Mouse (Mus musculus) lung, adult 2 months (tissue): ENCODE data around the gene Ccdc152.

Experiments
- CTCF ChIP-seq: fragments of 200-500 bp; IDR thresholded peaks from 2 replicates; pipeline ENCODE4 v1.5.1; 2011; ENCODE audit warnings: mild to moderate bottlenecking, low read length, control low read depth; ENCODE audit not compliant: insufficient read depth
- POLR2A ChIP-seq: fragments of 200-500 bp; IDR thresholded peaks from 2 replicates; pipeline ENCODE4 v1.6.1; 2011; ENCODE audit warnings: low read depth, mild to moderate bottlenecking, control low read depth, low read length, borderline replicate concordance; ENCODE audit errors: extremely low read depth

- TF ChIP-seq CTCF (no peak), POLR2A (peak; percentile 100)
Measured at GRCm38 (mm10) chr15:3270646-3271077, 32.7 kb downstream of the Ccdc152 start.
